Comparison of ENCODE assay signal across 8 mouse cellular contexts in the genomic region with DNA sequence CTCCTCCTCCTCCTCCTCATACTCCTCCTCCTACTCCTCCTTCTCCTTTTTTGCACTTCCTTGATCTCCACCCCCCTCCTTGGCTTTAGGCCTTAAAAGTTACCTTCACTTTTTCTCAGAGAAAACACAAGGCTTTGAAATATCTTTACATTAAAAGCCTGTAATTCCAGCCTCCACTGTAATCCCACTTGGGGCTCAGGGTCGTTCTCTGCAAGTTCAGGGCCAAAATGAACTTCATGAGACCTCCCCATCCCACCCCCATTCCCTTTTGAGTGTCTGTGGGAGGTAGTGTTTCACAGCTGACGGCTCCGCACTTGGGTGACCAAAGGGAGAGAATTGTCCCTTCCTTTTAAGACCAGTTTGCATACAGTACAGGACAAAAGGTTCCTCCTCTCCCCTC. TPM values are rescaled to one million over a fixed set of nuclear protein-coding genes. Genes with fewer than 3 reads are reported as not detected.
A peak's percentile ranks its signal among the peaks of the same experiment; 100 is the strongest.
DNase-seq lines count a peak whose midpoint lies in the region; ATAC-seq and TF ChIP-seq lines count a peak whose summit lies in the region.

No protein-coding gene starts in this region.

- no peak for DNase-seq in heart, postnatal 10 days
- no peak for DNase-seq in limb, embryonic 14.5 days (ENCODE audit: low spot score)
- no peak for DNase-seq in frontal cortex, postnatal 36 days (ENCODE audit: low spot score in 2 of 2)
- DNase-seq in layer of hippocampus, adult 18-20 months (ENCODE audit: low spot score in 2 of 2) = no peak
- no peak for DNase-seq in yolk sac, embryonic 10.5 days (ENCODE audit: low spot score)

- H3K4me3 ChIP-seq in heart, embryonic 12.5 days = peak overlapping the region; percentile 77
- H3K4me3 ChIP-seq in C2C12 (ENCODE audit: insufficient read depth, poor library complexity, severe bottlenecking) = peak overlapping the region; percentile 86
- H3K4me3 ChIP-seq in embryonic fibroblast, embryonic 13.5 days (ENCODE audit: insufficient read depth, low read length) = no peak overlapping the region
- H3K4me3 ChIP-seq in limb, embryonic 14.5 days (replicated peaks; ENCODE audit: low read length) = peak overlapping the region; percentile 85; the same call in 1 of the 2 replicates

- H3K4me1 ChIP-seq in heart, embryonic 12.5 days (replicated peaks) = peaks cover 19% of the 10 kb centered on the region
- H3K4me1 ChIP-seq in embryonic fibroblast, embryonic 13.5 days (ENCODE audit: control insufficient read depth, insufficient read depth, low read length) = peaks cover 3% of the 10 kb centered on the region; the same call in 1 of the 2 replicates
- peaks cover 5% of the 10 kb centered on the region; the same call in 1 of the 2 replicates for H3K4me1 ChIP-seq in limb, embryonic 14.5 days (ENCODE audit: control insufficient read depth, insufficient read depth, low read length)

- peak overlapping the region; percentile 76 for H3K4me2 ChIP-seq in heart, embryonic 12.5 days
- peak overlapping the region; percentile 77 for H3K4me2 ChIP-seq in limb, embryonic 14.5 days (replicated peaks; ENCODE audit: low read depth, low read length, severe bottlenecking)

- ATAC-seq in heart, embryonic 12.5 days (ENCODE audit: insufficient number of reproducible peaks, low FRiP score) = no peak
- no peak for ATAC-seq in limb, embryonic 14.5 days (ENCODE audit: low FRiP score, low read depth)

- no peaks in the 10 kb centered on the region for H3K27me3 ChIP-seq in heart, embryonic 12.5 days (replicated peaks)
- H3K27me3 ChIP-seq in C2C12 (ENCODE audit: control insufficient read depth, insufficient read depth, insufficient read length) = no peaks in the 10 kb centered on the region
- no peaks in the 10 kb centered on the region for H3K27me3 ChIP-seq in limb, embryonic 14.5 days (ENCODE audit: control insufficient read depth, insufficient read depth, low read length)

- peaks cover 3% of the 10 kb centered on the region; the same call in 1 of the 2 replicates for H3K36me3 ChIP-seq in heart, embryonic 12.5 days
- H3K36me3 ChIP-seq in C2C12 (ENCODE audit: control insufficient read depth, insufficient read depth) = peaks cover 6% of the 10 kb centered on the region
- H3K36me3 ChIP-seq in limb, embryonic 14.5 days (ENCODE audit: control insufficient read depth, insufficient read depth, low read length) = peaks cover 5% of the 10 kb centered on the region

- H3K79me3 ChIP-seq in C2C12 (ENCODE audit: low read depth) = peaks cover 35% of the 10 kb centered on the region

- peak overlapping the region; percentile 13 for H3ac ChIP-seq in C2C12 (ENCODE audit: control insufficient read depth, insufficient read length, low read depth)

- TF ChIP-seq CTCF in C2C12 (IDR thresholded peaks at IDR 0.05; ENCODE audit: control insufficient read depth, insufficient read depth, insufficient read length) = no peak
- no peak for TF ChIP-seq CTCF in embryonic fibroblast, embryonic 13.5 days (IDR thresholded peaks at IDR 0.05; ENCODE audit: borderline replicate concordance, insufficient read depth, low read length)

- 40% methylated on average over 3 of the region's 3 CpGs for WGBS in heart, embryonic 12.5 days
- 19% methylated on average over 3 of the region's 3 CpGs for WGBS in limb, embryonic 14.5 days

- H3K79me2 ChIP-seq in C2C12 (ENCODE audit: control insufficient read depth, insufficient read depth) = peaks cover 40% of the 10 kb centered on the region

- intact Hi-C loops in heart, postnatal 10 days (cut with DNase I) = loop anchor here (1.0 to 10.0 kb wide), 2 partner anchors 48 to 278 kb away; a partner anchor contains a TSS

- 0 out of 2 replicates have a peak overlapping the region, but pooled peaks have one; percentile 18 for H3K27ac ChIP-seq in heart, embryonic 12.5 days (ENCODE audit: poor library complexity, severe bottlenecking)
- 0 out of 2 replicates have a peak overlapping the region, but pooled peaks have one; percentile 35 for H3K27ac ChIP-seq in embryonic fibroblast, embryonic 13.5 days (ENCODE audit: insufficient read depth, low read length)
- peak overlapping the region; percentile 63; the same call in 1 of the 2 replicates for H3K27ac ChIP-seq in limb, embryonic 14.5 days (replicated peaks; ENCODE audit: low read depth, low read length)

- no peak for TF ChIP-seq POLR2A in embryonic fibroblast, embryonic 13.5 days (IDR thresholded peaks at IDR 0.05; ENCODE audit: low read depth, low read length)
- no peak for TF ChIP-seq POLR2A in limb, embryonic 14.5 days (IDR thresholded peaks at IDR 0.05; ENCODE audit: borderline replicate concordance, extremely low read depth, insufficient read depth, insufficient read length)

- 0 out of 2 replicates have a peak overlapping the region, but pooled peaks have one; percentile 85 for H3K9ac ChIP-seq in heart, embryonic 12.5 days
- H3K9ac ChIP-seq in limb, embryonic 14.5 days (ENCODE audit: low read depth, low read length, severe bottlenecking) = no peak overlapping the region

- no peaks in the 10 kb centered on the region for H3K9me3 ChIP-seq in heart, embryonic 12.5 days (replicated peaks)
- H3K9me3 ChIP-seq in limb, embryonic 14.5 days (ENCODE audit: control insufficient read depth, low read length) = no peaks in the 10 kb centered on the region

TF ChIP-seq in C2C12, 6 proteins besides CTCF, POLR2A, EP300 and RAD21:
- TF ChIP-seq FOSL1 (IDR thresholded peaks at IDR 0.05; ENCODE audit: insufficient read depth, low read length, poor library complexity, severe bottlenecking) (no peak), CEBPB (IDR thresholded peaks at IDR 0.05; ENCODE audit: low read depth) (no peak), MYOG (IDR thresholded peaks at IDR 0.05; ENCODE audit: control insufficient read depth, extremely low read depth, insufficient read length) (no peak), MYOD1 (IDR thresholded peaks at IDR 0.05; ENCODE audit: control insufficient read depth, insufficient read length, low read depth) (no peak), MAX (IDR thresholded peaks at IDR 0.05) (no peak), USF1 (IDR thresholded peaks at IDR 0.05; ENCODE audit: low read depth) (no peak)
TF ChIP-seq in C2C12: peak in this region for 0.

RNA-seq across cellular contexts. Expression of a gene that starts 0.2 kb away (rescaled TPM):
- 53.9 and 55.4 TPM in 2 replicates for polyA plus RNA-seq in heart, embryonic 12.5 days (2016; fragmentation: Nextera tagmentation; extraction: Ambion mirVana)
- 10 to 100 TPM; 26.4 to 28.1 TPM for total RNA-seq in heart, postnatal 10 days (2021)
- 101 TPM for polyA plus RNA-seq in C2C12 (2012; fragmentation: generic; extraction: Trizol)
- polyA plus RNA-seq in embryonic fibroblast, embryonic 13.5 days (2011; ENCODE audit: insufficient read length, low read depth, missing spikeins) = 75.9 and 82.1 TPM in 2 replicates
- polyA plus RNA-seq in limb, embryonic 14.5 days (2012; rRNA removed) = 75.1 and 89.2 TPM in 2 replicates
- polyA plus RNA-seq in limb, embryonic 14.5 days (2014; fragmentation: Nextera tagmentation; extraction: Ambion mirVana) = 84.9 and 85.8 TPM in 2 replicates
- 10 to 100 TPM; 26.4 to 29.7 TPM for total RNA-seq in layer of hippocampus, adult 18-20 months (2021)

RNA-seq across cellular contexts. Expression of a gene that starts 47.5 kb away (rescaled TPM):
- 168 and 170 TPM in 2 replicates for polyA plus RNA-seq in heart, embryonic 12.5 days (2016; fragmentation: Nextera tagmentation; extraction: Ambion mirVana)
- total RNA-seq in heart, postnatal 10 days (2021) = 100 to 1,000 TPM; 212 to 221 TPM
- polyA plus RNA-seq in C2C12 (2012; fragmentation: generic; extraction: Trizol) = 210 TPM
- polyA plus RNA-seq in embryonic fibroblast, embryonic 13.5 days (2011; ENCODE audit: insufficient read length, low read depth, missing spikeins) = 58.2 and 66.5 TPM in 2 replicates
- polyA plus RNA-seq in limb, embryonic 14.5 days (2012; rRNA removed) = 157 and 199 TPM in 2 replicates
- 174 and 194 TPM in 2 replicates for polyA plus RNA-seq in limb, embryonic 14.5 days (2014; fragmentation: Nextera tagmentation; extraction: Ambion mirVana)
- total RNA-seq in layer of hippocampus, adult 18-20 months (2021) = 100 to 1,000 TPM; 123 to 127 TPM

RNA-seq across cellular contexts. Expression of a gene that starts 55.6 kb away (rescaled TPM):
- 0.77 and 1.1 TPM in 2 replicates for polyA plus RNA-seq in heart, embryonic 12.5 days (2016; fragmentation: Nextera tagmentation; extraction: Ambion mirVana)
- 100 to 1,000 TPM in 1 of 2 experiments, 10 to 100 TPM in 1; 74.8 to 238 TPM for total RNA-seq in heart, postnatal 10 days (2021)
- polyA plus RNA-seq in C2C12 (2012; fragmentation: generic; extraction: Trizol) = 0.64 TPM
- 0.53 and 0.54 TPM in 2 replicates for polyA plus RNA-seq in embryonic fibroblast, embryonic 13.5 days (2011; ENCODE audit: insufficient read length, low read depth, missing spikeins)
- polyA plus RNA-seq in limb, embryonic 14.5 days (2012; rRNA removed) = 1.4 TPM in 2 replicates
- polyA plus RNA-seq in limb, embryonic 14.5 days (2014; fragmentation: Nextera tagmentation; extraction: Ambion mirVana) = 0.15 and 0.22 TPM in 2 replicates
- 100 to 1,000 TPM; 130 to 153 TPM for total RNA-seq in layer of hippocampus, adult 18-20 months (2021)
